Mouse (Mus musculus) embryonic facial prominence, embryonic 13.5 days (tissue): ENCODE data around the gene Rnf11. TPM values are rescaled to one million over a fixed set of nuclear protein-coding genes. Genes with fewer than 3 reads are reported as not detected.
A peak's percentile ranks its signal among the peaks of the same experiment; 100 is the strongest.
"Not testable (repeated sequence)": the region's sequence is repeated elsewhere in the genome, so short reads cannot be mapped to it uniquely, and the experiment has no call there.

Experiments used
- ATAC-seq: fragments of 200-750 bp; cut with Nextera tagmentation; 2 replicates; pipeline ENCODE4 v1.8.0; 2017; ENCODE audit warnings: low read depth; ENCODE audit not compliant: insufficient number of reproducible peaks, insufficient read depth, low FRiP score, low TSS enrichment
- H3K27ac ChIP-seq: fragments of 300-500 bp; sonication (generic); 2 replicates; pipeline ENCODE4 v1.5.1; 2015; ENCODE audit warnings: moderate library complexity, mild to moderate bottlenecking, inconsistent platforms
- H3K27me3 ChIP-seq: fragments of 300-500 bp; sonication (generic); 2 replicates; pipeline ENCODE4 v1.6.1; 2015; ENCODE audit warnings: mild to moderate bottlenecking, inconsistent platforms
- H3K36me3 ChIP-seq: fragments of 300-500 bp; sonication (generic); 2 replicates; pipeline ENCODE4 v1.6.1; 2015; ENCODE audit warnings: mild to moderate bottlenecking, inconsistent platforms
- H3K4me1 ChIP-seq: fragments of 300-500 bp; sonication (generic); 2 replicates; pipeline ENCODE4 v1.6.1; 2015; ENCODE audit warnings: inconsistent platforms
- H3K4me2 ChIP-seq: fragments of 300-500 bp; sonication (generic); 2 replicates; pipeline ENCODE4 v1.6.1; 2015; ENCODE audit warnings: moderate library complexity, mild to moderate bottlenecking, inconsistent platforms
- H3K4me3 ChIP-seq: fragments of 300-500 bp; sonication (generic); 2 replicates; pipeline ENCODE4 v1.5.1; 2015; ENCODE audit warnings: mild to moderate bottlenecking, inconsistent platforms
- H3K9ac ChIP-seq: fragments of 300-500 bp; sonication (generic); 2 replicates; pipeline ENCODE4 v1.6.1; 2015; ENCODE audit warnings: mild to moderate bottlenecking, inconsistent platforms
- H3K9me3 ChIP-seq: fragments of 300-500 bp; sonication (generic); 2 replicates; pipeline ENCODE4 v1.6.1; 2016; ENCODE audit warnings: inconsistent platforms
- WGBS: fragments of 180-500 bp; shearing (Covaris S2); methylation state at CpG from one replicate; pipeline ENCODE4 v1.1.7; 2015; ENCODE audit warnings: mixed read lengths; 5-methylcytosine and 5-hydroxymethylcytosine counted together
- polyA plus RNA-seq: library from polyadenylated mRNA; unstranded; fragments of >200 nt; fragmentation: Nextera tagmentation; extraction: Ambion mirVana; gene quantifications from 2 replicates; pipeline ENCODE4 v1.2.1, GENCODE M21; 2015

Rnf11 gene
- polyA plus RNA-seq, 1 experiment from 2014 or later = 39.9 TPM

GRCm38 (mm10) chr4:109411377-109411967 lies 73.1 kb downstream of the Rnf11 start:
- Histone ChIP-seq H3K4me1 (peaks cover 21% of the 10 kb centered on the region), H3K9me3 (no peaks in the 10 kb centered on the region), H3K27ac (no peak overlapping the region), H3K36me3 (no peaks in the 10 kb centered on the region), H3K27me3 (no peaks in the 10 kb centered on the region), H3K4me2 (no peak overlapping the region), H3K4me3 (no peak overlapping the region), H3K9ac (no peak overlapping the region)
- ATAC-seq = no peak
- WGBS = 88% methylated on average over 6 of the region's 6 CpGs

- Histone ChIP-seq H3K9ac (no peak overlapping the region), H3K27ac (no peak overlapping the region)
These were observed 73.7 kb downstream of the Rnf11 start for GRCm38 (mm10) chr4:109410681-109411376.

GRCm38 (mm10) chr4:109407701-109408485 lies 76.6 kb downstream of the Rnf11 start:
- no peak overlapping the region; the same call in 1 of the 2 replicates for H3K27ac ChIP-seq
- H3K9ac ChIP-seq = no peak overlapping the region
- H3K4me3 ChIP-seq = peak overlapping the region; percentile 68
- 67% methylated on average over 9 of the region's 9 CpGs for WGBS
- H3K9me3 ChIP-seq = no peaks in the 10 kb centered on the region
- peaks cover 27% of the 10 kb centered on the region for H3K4me1 ChIP-seq
- peak overlapping the region; percentile 97 for H3K4me2 ChIP-seq
- ATAC-seq = no peak
- H3K36me3 ChIP-seq = no peaks in the 10 kb centered on the region
- H3K27me3 ChIP-seq = no peaks in the 10 kb centered on the region

More at GRCm38 (mm10) chr4:109410681-109411376, 73.7 kb downstream of the Rnf11 start:
- no peaks in the 10 kb centered on the region for H3K36me3 ChIP-seq
- H3K27me3 ChIP-seq = no peaks in the 10 kb centered on the region
- H3K4me3 ChIP-seq = no peak overlapping the region
- no peaks in the 10 kb centered on the region for H3K9me3 ChIP-seq
- no peak overlapping the region for H3K4me2 ChIP-seq
- ATAC-seq = no peak
- whole genome bisulfite sequencing = 66% methylated on average over 9 of the region's 9 CpGs
- H3K4me1 ChIP-seq = peaks cover 27% of the 10 kb centered on the region

GRCm38 (mm10) chr4:109407176-109407520 lies 77.4 kb downstream of the Rnf11 start:
- 3% methylated on average over 22 of the region's 24 CpGs for WGBS
- no peak; the same call in 1 of the 2 replicates for ATAC-seq
- Histone ChIP-seq H3K4me2 (peak overlapping the region; percentile 97), H3K4me1 (peaks cover 27% of the 10 kb centered on the region), H3K9me3 (no peaks in the 10 kb centered on the region), H3K27ac (no peak overlapping the region), H3K9ac (peak overlapping the region; percentile 80), H3K36me3 (no peaks in the 10 kb centered on the region), H3K4me3 (peak overlapping the region; percentile 68), H3K27me3 (no peaks in the 10 kb centered on the region)

- 0 out of 2 replicates have a peak within 1 kb of the TSS, but pooled peaks have one; percentile 11 for H3K27ac ChIP-seq
- no peaks in the 10 kb centered on the region for H3K9me3 ChIP-seq
- under 1% methylated on average over 45 of the region's 56 CpGs for WGBS
- ATAC-seq = peak; percentile 45; the same call in 1 of the 2 replicates
- H3K4me1 ChIP-seq = peaks cover 29% of the 10 kb centered on the region
- H3K4me3 ChIP-seq = peak within 1 kb of the TSS; percentile 68
- no peaks in the 10 kb centered on the region for H3K27me3 ChIP-seq
- peak within 1 kb of the TSS; percentile 80 for H3K9ac ChIP-seq
- H3K4me2 ChIP-seq = peak within 1 kb of the TSS; percentile 97
- H3K36me3 ChIP-seq = no peaks in the 10 kb centered on the region
These were observed 77.9 kb downstream of the Rnf11 start, which contains the start of gene Ttc39a for GRCm38 (mm10) chr4:109406486-109407175. Gene Ttc39a (plus strand): TSS chr4:109406623.

- no peak for ATAC-seq
- H3K27me3 ChIP-seq = no peaks in the 10 kb centered on the region
- peak overlapping the region; percentile 97 for H3K4me2 ChIP-seq
- WGBS = 3% methylated on average over 3 of the region's 3 CpGs
- H3K27ac ChIP-seq = 0 out of 2 replicates have a peak overlapping the region, but pooled peaks have one; percentile 11
- H3K4me1 ChIP-seq = peaks cover 30% of the 10 kb centered on the region
- H3K9me3 ChIP-seq = no peaks in the 10 kb centered on the region
- H3K9ac ChIP-seq = peak overlapping the region; percentile 80
- peak overlapping the region; percentile 68 for H3K4me3 ChIP-seq
- H3K36me3 ChIP-seq = no peaks in the 10 kb centered on the region
These were observed 78.5 kb downstream of the Rnf11 start for GRCm38 (mm10) chr4:109406054-109406485.

GRCm38 (mm10) chr4:109405415-109405814 lies 79.1 kb downstream of the Rnf11 start:
- no peak for ATAC-seq
- no peak overlapping the region for H3K27ac ChIP-seq

GRCm38 (mm10) chr4:109404908-109405307 lies 79.6 kb downstream of the Rnf11 start:
- not testable (repeated sequence) for H3K9me3 ChIP-seq, H3K4me3 ChIP-seq, ATAC-seq, H3K27me3 ChIP-seq, H3K27ac ChIP-seq, H3K4me2 ChIP-seq, H3K9ac ChIP-seq, H3K36me3 ChIP-seq
- peaks cover 33% of the 10 kb centered on the region for H3K4me1 ChIP-seq
- WGBS = 83% methylated on average over 3 of the region's 3 CpGs

More at GRCm38 (mm10) chr4:109405415-109405814, 79.1 kb downstream of the Rnf11 start:
- Histone ChIP-seq H3K4me2 (peak overlapping the region; percentile 97; the same call in 1 of the 2 replicates), H3K9ac (no peak overlapping the region), H3K9me3 (no peaks in the 10 kb centered on the region), H3K27me3 (no peaks in the 10 kb centered on the region), H3K4me3 (no peak overlapping the region), H3K4me1 (peaks cover 31% of the 10 kb centered on the region), H3K36me3 (no peaks in the 10 kb centered on the region)
- WGBS = 57% methylated on average over 8 of the region's 8 CpGs

GRCm38 (mm10) chr4:109401176-109401689 lies 83.3 kb downstream of the Rnf11 start:
- 71% methylated on average over 5 of the region's 5 CpGs for WGBS
- Histone ChIP-seq H3K4me2 (no peak overlapping the region), H3K4me1 (peaks cover 14% of the 10 kb centered on the region), H3K4me3 (no peak overlapping the region), H3K36me3 (no peaks in the 10 kb centered on the region), H3K27me3 (no peaks in the 10 kb centered on the region), H3K9ac (no peak overlapping the region), H3K27ac (no peak overlapping the region), H3K9me3 (no peaks in the 10 kb centered on the region)
- no peak for ATAC-seq
